Mouse (Mus musculus) olfactory bulb, adult 2 months (tissue): Measurements from ENCODE around the gene Dera.

Experiments used
- CTCF ChIP-seq: fragments of 200-500 bp; IDR thresholded peaks from 2 replicates; pipeline ENCODE4 v1.5.1; 2012; ENCODE audit warnings: low read depth, mild to moderate bottlenecking, low read length, moderate library complexity; ENCODE audit not compliant: insufficient read depth
- POLR2A ChIP-seq: fragments of 200-500 bp; IDR thresholded peaks from 2 replicates; pipeline ENCODE4 v1.6.1; 2012; ENCODE audit warnings: mild to moderate bottlenecking, low read depth, low read length, moderate library complexity; ENCODE audit not compliant: insufficient read depth

DNA sequence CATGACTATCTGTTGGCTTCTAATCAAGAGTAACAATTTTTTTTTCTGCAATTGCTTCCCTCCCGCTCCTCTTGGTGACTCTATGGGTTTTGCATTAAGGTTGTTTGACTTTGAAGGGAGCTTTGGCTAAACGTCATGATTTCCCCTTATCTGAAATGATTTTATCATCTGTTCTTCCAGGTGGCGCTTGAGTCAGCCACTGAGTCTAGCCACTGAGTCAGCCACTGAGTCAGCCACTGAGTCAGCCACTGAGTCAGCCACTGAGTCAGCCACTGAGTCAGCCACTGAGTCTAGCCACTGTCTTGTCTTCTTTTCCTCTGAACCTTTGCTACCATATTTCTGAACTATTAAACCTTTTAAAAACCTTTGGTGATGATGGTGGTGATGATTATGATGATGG, 89.0 kb downstream of the Dera start:
- TF ChIP-seq CTCF (no peak), POLR2A (no peak)
